ENCODE assay signal across 11 mouse cellular contexts in genomic region chr4:53843553-53843952, GRCm38 (mm10). TPM values are rescaled to one million over a fixed set of nuclear protein-coding genes. Genes with fewer than 3 reads are reported as not detected.
DNase-seq lines count a peak whose midpoint lies in the region; ATAC-seq lines count a peak whose summit lies in the region.
"Had no signal": no experiment of that assay in that cellular context is flagged by ENCODE, and none has a peak within 500 bp of the region (broad histone marks: within the 10 kb centered on the region; RNA-seq: fewer than 3 reads in every experiment).

No protein-coding gene starts in this region.

- intact Hi-C loops in heart, postnatal 10 days (cut with DNase I) = loop anchor here (5.0 kb wide), 1 partner anchor 241 kb away; no protein-coding TSS in a partner anchor

- no peaks in the 10 kb centered on the region for H3K9me3 ChIP-seq in midbrain, embryonic 11.5 days (ENCODE audit: control insufficient read depth, low read length)
- H3K9me3 ChIP-seq in midbrain, embryonic 14.5 days (ENCODE audit: control insufficient read depth, low read length) = no peaks in the 10 kb centered on the region
- H3K9me3 ChIP-seq in hindbrain, embryonic 10.5 days = no peaks in the 10 kb centered on the region

- no peak overlapping the region for H3K4me2 ChIP-seq in midbrain, embryonic 11.5 days
- H3K4me2 ChIP-seq in midbrain, embryonic 14.5 days (ENCODE audit: low read length) = no peak overlapping the region

- WGBS in midbrain, embryonic 11.5 days = 72% methylated on average over 8 of the region's 8 CpGs
- WGBS in midbrain, embryonic 14.5 days = 67% methylated on average over 8 of the region's 8 CpGs
- 71% methylated on average over 8 of the region's 8 CpGs for WGBS in hindbrain, embryonic 10.5 days

- H3K36me3 ChIP-seq in midbrain, embryonic 11.5 days (ENCODE audit: control insufficient read depth, insufficient read depth, low read length) = no peaks in the 10 kb centered on the region
- no peaks in the 10 kb centered on the region for H3K36me3 ChIP-seq in midbrain, embryonic 14.5 days (ENCODE audit: control insufficient read depth, insufficient read depth, low read length)
- no peaks in the 10 kb centered on the region for H3K36me3 ChIP-seq in hindbrain, embryonic 10.5 days

- ATAC-seq in midbrain, embryonic 11.5 days (ENCODE audit: low FRiP score) = no peak
- no peak for ATAC-seq in midbrain, embryonic 14.5 days (ENCODE audit: low FRiP score, low TSS enrichment)

- peak; percentile 20 to 23 for DNase-seq in heart, postnatal 10 days
- DNase-seq in heart, adult 8-10 months (ENCODE audit: low spot score) = no peak
- DNase-seq in midbrain, embryonic 11.5 days (ENCODE audit: low spot score, missing footprints) = peak; percentile 75
- DNase-seq in midbrain, embryonic 14.5 days = no peak
- DNase-seq in gastrocnemius, postnatal 10 days = peak; percentile 8
- peak; percentile 34 to 44 for DNase-seq in right cerebral cortex, postnatal 36 days (ENCODE audit: low spot score in 2 of 2)
- DNase-seq in thymus, postnatal 25 days = no peak
- no peak for DNase-seq in hindbrain, embryonic 10.5 days (ENCODE audit: low spot score)
- DNase-seq: cerebellum, adult 8-10 months; lung, adult 18-20 months; thymus, postnatal 14 days had no signal

- H3K27me3 ChIP-seq in midbrain, embryonic 11.5 days (ENCODE audit: control insufficient read depth, insufficient read depth, low read length) = no peaks in the 10 kb centered on the region
- no peaks in the 10 kb centered on the region for H3K27me3 ChIP-seq in midbrain, embryonic 14.5 days (ENCODE audit: control insufficient read depth, insufficient read depth, low read length)
- H3K27me3 ChIP-seq in hindbrain, embryonic 10.5 days (ENCODE audit: insufficient read depth, poor library complexity, severe bottlenecking) = no peaks in the 10 kb centered on the region

- no peak overlapping the region for H3K9ac ChIP-seq in midbrain, embryonic 11.5 days (ENCODE audit: low read length)
- H3K9ac ChIP-seq in midbrain, embryonic 14.5 days (replicated peaks; ENCODE audit: low read length) = no peak overlapping the region

- H3K4me3 ChIP-seq in midbrain, embryonic 11.5 days (ENCODE audit: low read depth, low read length) = no peak overlapping the region
- H3K4me3 ChIP-seq in midbrain, embryonic 14.5 days (replicated peaks; ENCODE audit: low read depth, low read length) = no peak overlapping the region
- no peak overlapping the region for H3K4me3 ChIP-seq in hindbrain, embryonic 10.5 days

- no peak overlapping the region for H3K27ac ChIP-seq in midbrain, embryonic 11.5 days (ENCODE audit: low read depth, low read length)
- no peak overlapping the region for H3K27ac ChIP-seq in midbrain, embryonic 14.5 days (replicated peaks; ENCODE audit: low read depth, low read length)
- H3K27ac ChIP-seq in hindbrain, embryonic 10.5 days = no peak overlapping the region

- peaks cover 3% of the 10 kb centered on the region for H3K4me1 ChIP-seq in midbrain, embryonic 11.5 days (ENCODE audit: control insufficient read depth, insufficient read depth, low read length)
- H3K4me1 ChIP-seq in midbrain, embryonic 14.5 days (ENCODE audit: control insufficient read depth, insufficient read depth, low read length) = 0 out of 2 replicates have a peak, but pooled peaks cover 3% of the 10 kb centered on the region
- H3K4me1 ChIP-seq in hindbrain, embryonic 10.5 days (replicated peaks) = no peaks in the 10 kb centered on the region

RNA-seq across cellular contexts. Expression of gene Tmem38b, which starts 17.7 kb away (rescaled TPM):
- 10 to 100 TPM; 15.1 to 16.1 TPM for total RNA-seq in heart, postnatal 10 days (2021)
- 10 to 100 TPM; 21.7 to 30.6 (median 27.4) TPM for total RNA-seq in heart, adult 8-10 months (2022)
- 13.0 and 13.5 TPM in 2 replicates for polyA plus RNA-seq in midbrain, embryonic 11.5 days (2014; fragmentation: Nextera tagmentation; extraction: Ambion mirVana)
- 9.4 and 11.9 TPM in 2 replicates for polyA plus RNA-seq in midbrain, embryonic 14.5 days (2014; fragmentation: Nextera tagmentation; extraction: Ambion mirVana)
- 10 to 100 TPM; 53.6 to 56.6 TPM for total RNA-seq in gastrocnemius, postnatal 10 days (2021)
- 3.8 TPM in 2 replicates for polyA plus RNA-seq in hindbrain, embryonic 10.5 days (2016; fragmentation: Nextera tagmentation; extraction: Ambion mirVana)

Comparison
In these comparisons a context has a peak if more than half of its experiments do, and no peak if none do; other contexts are left out.
1. DNase-seq: peak in heart, postnatal 10 days (2 of 2), midbrain, embryonic 11.5 days (single experiment), gastrocnemius, postnatal 10 days (single experiment) and right cerebral cortex, postnatal 36 days (2 of 2); none in heart, adult 8-10 months (single experiment), midbrain, embryonic 14.5 days (single experiment), thymus, postnatal 25 days (single experiment) and hindbrain, embryonic 10.5 days (single experiment).